Mouse (Mus musculus): ENCODE measurements around the gene Cmip. TPM values are rescaled to one million over a fixed set of nuclear protein-coding genes. Genes with fewer than 3 reads are reported as not detected.

Cmip gene
- polyA plus RNA-seq, 1 experiment from 2014 or later: 10.5 TPM

DNA sequence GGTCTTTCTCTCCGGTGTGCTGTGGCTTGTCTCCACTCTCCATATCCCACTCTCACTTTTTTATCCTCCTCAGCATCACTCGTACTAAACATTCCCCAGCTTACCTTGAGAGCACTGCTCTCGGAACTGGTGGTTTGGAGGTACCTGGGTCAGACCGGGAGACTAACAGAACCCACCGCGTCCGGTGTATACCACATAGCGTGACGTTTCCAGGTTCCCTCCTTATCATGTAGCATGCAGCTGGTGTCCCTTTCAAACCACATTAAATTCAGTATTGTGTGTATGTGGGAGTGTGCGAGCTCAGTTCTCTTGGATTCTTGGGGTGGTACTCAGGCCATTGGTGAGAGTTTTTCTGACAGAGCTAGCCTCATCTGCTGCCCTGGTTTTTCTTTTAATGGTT, 21.4 kb downstream of the Cmip start:
- 86% methylated on average over 10 of the region's 10 CpGs for WGBS
- Histone ChIP-seq H3K9ac (no peak overlapping the region), H3K4me2 (no peak overlapping the region), H3K36me3 (0 out of 2 replicates have a peak, but pooled peaks cover 4% of the 10 kb centered on the region), H3K4me1 (replicated peaks) (peaks cover 39% of the 10 kb centered on the region), H3K27ac (ENCODE audit: poor library complexity, severe bottlenecking) (no peak overlapping the region), H3K9me3 (replicated peaks) (no peaks in the 10 kb centered on the region), H3K4me3 (no peak overlapping the region), H3K27me3 (replicated peaks) (no peaks in the 10 kb centered on the region)
- ATAC-seq (ENCODE audit: insufficient number of reproducible peaks, low FRiP score): no peak

DNA sequence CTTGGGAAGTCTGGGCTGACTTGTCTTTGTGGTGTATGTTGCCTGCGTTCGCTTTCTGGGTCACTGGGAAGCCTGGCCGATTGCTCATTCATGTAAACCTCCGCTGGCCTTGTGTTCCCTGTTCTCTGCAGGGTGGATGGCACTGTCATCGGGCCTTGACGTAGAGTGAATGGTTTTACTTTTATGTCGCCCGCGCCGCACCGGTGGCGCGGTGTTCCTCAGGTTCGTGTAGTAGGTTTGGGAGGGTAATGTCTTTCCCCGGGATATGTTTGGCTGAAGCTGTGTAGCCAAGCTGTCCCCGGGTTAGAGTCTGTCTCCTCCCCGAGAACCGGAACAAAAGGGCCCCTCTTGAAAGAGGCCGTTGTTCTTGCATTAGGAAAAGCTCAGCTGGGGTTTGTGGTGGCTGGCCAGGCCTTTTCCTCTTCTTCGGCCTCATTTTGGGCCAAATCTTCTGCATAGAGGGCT, 21.8 kb downstream of the Cmip start:
- ATAC-seq (ENCODE audit: insufficient number of reproducible peaks, low FRiP score): no peak
- H3K9ac ChIP-seq: no peak overlapping the region
- H3K4me1 ChIP-seq (replicated peaks): peaks cover 43% of the 10 kb centered on the region
- H3K9me3 ChIP-seq (replicated peaks): no peaks in the 10 kb centered on the region
- no peak overlapping the region for H3K4me2 ChIP-seq
- no peak overlapping the region for H3K4me3 ChIP-seq
- 85% methylated on average over 20 of the region's 20 CpGs for WGBS
- 0 out of 2 replicates have a peak, but pooled peaks cover 4% of the 10 kb centered on the region for H3K36me3 ChIP-seq
- H3K27me3 ChIP-seq (replicated peaks): no peaks in the 10 kb centered on the region
- peak overlapping the region; percentile 15; the same call in 1 of the 2 replicates for H3K27ac ChIP-seq (ENCODE audit: poor library complexity, severe bottlenecking)

DNA sequence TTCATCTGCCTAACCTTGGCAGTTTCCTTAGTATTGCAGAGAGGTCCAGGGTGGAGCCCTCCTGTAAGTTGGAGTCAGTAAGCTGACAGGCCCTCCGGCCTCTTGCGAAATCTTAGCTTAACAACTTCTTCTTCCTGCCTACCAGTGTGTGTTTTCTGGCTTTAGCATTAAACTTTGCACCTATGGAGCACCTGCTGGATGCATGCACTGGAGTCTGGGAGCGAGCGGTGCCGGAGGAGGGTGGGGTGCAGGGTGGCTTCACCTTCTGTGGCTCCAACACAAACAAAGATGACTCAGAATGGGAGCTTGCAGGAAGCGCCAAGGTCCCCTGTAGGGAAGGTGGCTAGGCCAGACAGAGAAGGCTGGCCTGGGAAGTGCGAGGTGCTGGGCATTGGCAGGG, 23.6 kb downstream of the Cmip start:
- Histone ChIP-seq H3K27ac (ENCODE audit: poor library complexity, severe bottlenecking) (no peak overlapping the region), H3K9me3 (replicated peaks) (no peaks in the 10 kb centered on the region), H3K36me3 (peaks cover 4% of the 10 kb centered on the region; the same call in 1 of the 2 replicates), H3K27me3 (replicated peaks) (no peaks in the 10 kb centered on the region), H3K4me2 (no peak overlapping the region), H3K4me1 (replicated peaks) (peaks cover 43% of the 10 kb centered on the region), H3K9ac (no peak overlapping the region), H3K4me3 (no peak overlapping the region)
- ATAC-seq (ENCODE audit: insufficient number of reproducible peaks, low FRiP score): no peak
- 79% methylated on average over 7 of the region's 7 CpGs for WGBS

DNA sequence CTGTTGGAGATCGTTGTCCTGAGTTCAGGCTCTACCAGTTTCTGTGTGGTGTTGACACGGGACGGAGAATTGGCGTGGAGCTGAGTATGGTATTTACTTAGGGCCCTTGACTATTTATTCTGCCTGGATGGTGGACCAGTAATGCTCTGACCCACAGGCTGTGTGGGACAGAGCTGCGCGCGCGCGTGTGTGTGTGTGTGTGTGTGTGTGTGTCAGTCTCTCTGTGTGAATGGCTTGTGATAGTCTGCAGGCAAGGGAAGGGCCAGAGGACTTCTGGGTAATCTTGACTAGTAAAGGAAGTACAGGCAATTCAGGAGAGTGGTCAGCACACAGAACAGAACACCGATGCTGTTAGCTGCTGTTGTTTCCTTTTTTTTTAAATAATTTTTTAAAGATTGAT, 24.8 kb downstream of the Cmip start:
- Histone ChIP-seq H3K9ac (no peak overlapping the region), H3K27me3 (replicated peaks) (no peaks in the 10 kb centered on the region), H3K4me1 (replicated peaks) (peaks cover 43% of the 10 kb centered on the region), H3K9me3 (replicated peaks) (no peaks in the 10 kb centered on the region; the same call in 1 of the 2 replicates), H3K27ac (ENCODE audit: poor library complexity, severe bottlenecking) (peak overlapping the region; percentile 53), H3K4me2 (no peak overlapping the region), H3K36me3 (peaks cover 12% of the 10 kb centered on the region), H3K4me3 (no peak overlapping the region)
- WGBS: 85% methylated on average over 10 of the region's 10 CpGs
- no peak for ATAC-seq (ENCODE audit: insufficient number of reproducible peaks, low FRiP score)

DNA sequence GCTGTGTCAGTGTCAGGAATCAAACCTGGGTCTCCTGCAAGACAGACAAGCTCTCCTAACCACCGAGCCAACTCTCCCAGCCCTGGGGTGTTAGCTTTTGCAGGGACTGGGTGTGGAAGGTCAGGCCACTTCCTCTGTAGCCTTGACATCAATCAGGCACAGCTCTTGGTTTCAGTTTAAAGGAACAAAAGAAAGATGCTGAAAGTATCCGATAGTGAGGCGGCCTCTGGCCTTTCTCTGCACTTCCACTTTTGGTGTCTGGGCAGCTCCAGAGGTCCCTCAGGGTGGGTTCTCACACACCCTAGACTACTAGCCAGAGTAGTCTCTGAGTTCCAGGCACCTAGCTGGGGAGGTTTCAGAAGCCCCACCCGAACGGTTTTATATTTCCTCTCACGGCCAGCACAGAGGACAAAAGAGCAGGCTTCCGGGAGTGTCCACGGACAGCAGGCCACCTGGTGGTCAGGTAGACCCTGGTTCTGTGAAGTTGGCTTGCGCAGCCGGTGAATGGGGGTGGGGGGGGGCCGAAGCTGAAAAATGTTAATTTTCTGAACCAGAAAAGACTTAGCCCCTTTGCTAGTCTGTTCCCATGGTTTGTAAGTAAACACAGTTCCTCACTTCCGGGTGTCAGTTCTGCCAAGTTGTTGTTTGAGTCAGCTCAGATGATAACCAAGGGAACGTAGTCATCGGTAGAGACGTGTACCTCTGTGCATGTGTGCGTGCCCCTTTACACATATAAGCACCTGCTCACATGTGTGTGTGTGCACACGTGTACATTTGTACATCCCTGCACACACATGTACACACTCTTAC, 25.5 kb downstream of the Cmip start:
- ATAC-seq (ENCODE audit: insufficient number of reproducible peaks, low FRiP score): no peak
- Histone ChIP-seq H3K36me3 (peaks cover 12% of the 10 kb centered on the region), H3K4me3 (no peak overlapping the region), H3K9ac (no peak overlapping the region), H3K4me1 (replicated peaks) (peaks cover 43% of the 10 kb centered on the region), H3K27me3 (replicated peaks) (no peaks in the 10 kb centered on the region), H3K4me2 (peak overlapping the region; percentile 30), H3K9me3 (replicated peaks) (no peaks in the 10 kb centered on the region; the same call in 1 of the 2 replicates), H3K27ac (ENCODE audit: poor library complexity, severe bottlenecking) (peak overlapping the region; percentile 53; the same call in 1 of the 2 replicates)
- WGBS: 59% methylated on average over 17 of the region's 17 CpGs

DNA sequence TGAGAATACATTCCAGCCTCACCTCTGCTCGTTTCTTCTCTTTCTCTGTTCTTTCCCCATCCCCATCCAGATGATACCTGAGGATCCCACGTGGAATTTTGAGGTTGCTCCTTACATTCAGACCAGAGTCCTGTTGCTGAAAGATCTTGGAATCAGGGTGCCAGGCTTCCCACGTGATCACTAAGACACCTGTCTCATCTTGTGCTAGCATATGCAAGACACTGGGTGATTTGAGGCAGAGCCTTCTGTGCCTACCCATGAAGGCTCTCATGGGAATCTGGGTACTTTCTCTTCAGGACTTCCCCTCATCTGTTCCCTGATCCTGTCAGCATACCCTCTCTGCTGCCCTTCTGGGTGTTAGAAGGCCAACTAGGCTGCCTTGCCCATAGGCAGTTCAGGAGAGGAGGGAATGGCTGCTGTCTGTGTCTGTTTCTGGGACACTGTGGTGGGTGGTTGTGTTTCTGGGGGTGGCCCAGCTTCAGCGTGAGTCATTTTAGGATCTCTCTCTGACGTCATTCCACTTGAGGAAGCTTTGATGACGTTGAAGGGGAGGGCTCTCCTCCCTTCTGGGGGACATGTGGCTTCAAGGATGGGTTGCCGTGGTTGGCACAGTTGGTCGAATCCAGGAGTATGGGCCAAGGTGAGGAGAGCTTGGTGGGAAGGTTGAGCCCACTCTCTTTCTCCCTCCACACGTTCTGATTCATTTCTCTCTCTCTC, 28.1 kb downstream of the Cmip start:
- Histone ChIP-seq H3K9me3 (replicated peaks) (no peaks in the 10 kb centered on the region; the same call in 1 of the 2 replicates), H3K4me3 (no peak overlapping the region), H3K4me1 (replicated peaks) (peaks cover 40% of the 10 kb centered on the region), H3K27me3 (replicated peaks) (no peaks in the 10 kb centered on the region), H3K9ac (no peak overlapping the region), H3K36me3 (peaks cover 12% of the 10 kb centered on the region), H3K4me2 (no peak overlapping the region), H3K27ac (ENCODE audit: poor library complexity, severe bottlenecking) (no peak overlapping the region)
- 82% methylated on average over 9 of the region's 9 CpGs for WGBS
- no peak for ATAC-seq (ENCODE audit: insufficient number of reproducible peaks, low FRiP score)

DNA sequence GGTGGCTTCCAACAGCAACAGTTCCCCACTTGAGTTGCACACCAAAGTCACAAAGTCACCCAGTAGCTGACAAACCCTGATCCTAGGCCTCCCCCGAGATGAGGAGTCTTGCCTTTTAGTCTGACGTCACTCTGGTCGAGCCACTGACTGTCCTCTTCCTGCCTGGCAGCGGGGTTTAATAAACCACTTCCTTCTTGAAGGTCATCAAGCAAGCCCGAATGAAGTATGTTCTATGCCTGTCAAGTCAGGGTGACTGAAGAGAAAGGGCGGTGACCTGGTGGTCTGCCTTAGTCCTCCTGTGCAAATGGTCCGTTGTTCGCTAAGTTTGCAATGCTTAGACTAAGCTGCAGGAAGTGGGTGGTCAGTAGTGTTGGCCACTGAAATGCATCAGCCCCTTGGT, 31.1 kb downstream of the Cmip start:
- ATAC-seq (ENCODE audit: insufficient number of reproducible peaks, low FRiP score): no peak
- no peak overlapping the region for H3K27ac ChIP-seq (ENCODE audit: poor library complexity, severe bottlenecking)
- 69% methylated on average over 8 of the region's 8 CpGs for WGBS
- H3K9me3 ChIP-seq (replicated peaks): no peaks in the 10 kb centered on the region; the same call in 1 of the 2 replicates
- H3K27me3 ChIP-seq (replicated peaks): no peaks in the 10 kb centered on the region
- H3K4me1 ChIP-seq (replicated peaks): peaks cover 34% of the 10 kb centered on the region
- H3K9ac ChIP-seq: no peak overlapping the region
- H3K36me3 ChIP-seq: peaks cover 12% of the 10 kb centered on the region
- H3K4me2 ChIP-seq: no peak overlapping the region
- H3K4me3 ChIP-seq: no peak overlapping the region

DNA sequence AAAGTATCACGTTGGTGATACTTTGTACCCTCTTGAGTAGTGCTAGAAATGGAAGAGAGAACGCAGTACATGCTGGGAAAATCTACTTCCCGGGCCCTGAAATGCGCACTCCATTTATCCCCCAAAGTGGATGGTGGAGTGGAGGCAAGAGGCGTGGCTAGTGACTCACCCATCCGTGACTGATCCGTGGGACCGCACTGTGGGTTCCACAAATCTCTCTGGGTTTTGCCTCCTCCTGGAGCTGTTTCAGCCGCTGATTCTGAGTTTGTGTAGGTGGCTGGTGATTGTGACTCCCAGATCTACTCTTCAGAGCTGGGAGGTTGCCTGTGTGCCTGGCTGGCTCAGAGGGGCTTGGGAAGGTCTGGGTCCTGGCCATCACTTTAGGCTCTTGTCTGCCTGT, 32.2 kb downstream of the Cmip start:
- WGBS: 83% methylated on average over 9 of the region's 9 CpGs
- Histone ChIP-seq H3K4me1 (replicated peaks) (peaks cover 36% of the 10 kb centered on the region), H3K4me2 (no peak overlapping the region), H3K9ac (no peak overlapping the region), H3K9me3 (replicated peaks) (no peaks in the 10 kb centered on the region; the same call in 1 of the 2 replicates), H3K4me3 (no peak overlapping the region), H3K27me3 (replicated peaks) (no peaks in the 10 kb centered on the region), H3K27ac (ENCODE audit: poor library complexity, severe bottlenecking) (no peak overlapping the region), H3K36me3 (peaks cover 12% of the 10 kb centered on the region)
- ATAC-seq (ENCODE audit: insufficient number of reproducible peaks, low FRiP score): no peak

DNA sequence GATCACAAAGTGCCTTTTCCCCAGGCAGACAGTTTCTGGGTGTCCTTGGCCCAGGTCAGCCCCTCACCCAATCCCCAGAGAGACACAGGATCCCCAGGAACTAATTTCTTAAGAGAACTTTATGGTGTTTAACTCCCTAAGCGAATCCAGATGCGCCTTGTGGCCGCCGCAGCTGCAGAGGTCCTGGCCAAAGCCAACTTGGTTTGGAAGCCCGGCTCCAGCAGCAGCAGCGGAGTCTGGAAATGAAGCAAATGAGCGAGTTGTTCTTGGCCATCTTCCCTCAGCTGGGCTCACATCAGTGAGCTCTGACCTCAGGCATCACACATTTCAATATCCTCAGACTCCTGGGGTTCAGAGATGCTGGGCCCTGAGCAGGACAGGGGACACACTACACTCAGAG, 33.6 kb downstream of the Cmip start:
- ATAC-seq (ENCODE audit: insufficient number of reproducible peaks, low FRiP score): no peak
- Histone ChIP-seq H3K9ac (no peak overlapping the region), H3K4me2 (no peak overlapping the region), H3K9me3 (replicated peaks) (no peaks in the 10 kb centered on the region; the same call in 1 of the 2 replicates), H3K27ac (ENCODE audit: poor library complexity, severe bottlenecking) (no peak overlapping the region), H3K4me3 (no peak overlapping the region), H3K36me3 (peaks cover 8% of the 10 kb centered on the region), H3K27me3 (replicated peaks) (no peaks in the 10 kb centered on the region), H3K4me1 (replicated peaks) (peaks cover 46% of the 10 kb centered on the region)
- 79% methylated on average over 7 of the region's 7 CpGs for WGBS

DNA sequence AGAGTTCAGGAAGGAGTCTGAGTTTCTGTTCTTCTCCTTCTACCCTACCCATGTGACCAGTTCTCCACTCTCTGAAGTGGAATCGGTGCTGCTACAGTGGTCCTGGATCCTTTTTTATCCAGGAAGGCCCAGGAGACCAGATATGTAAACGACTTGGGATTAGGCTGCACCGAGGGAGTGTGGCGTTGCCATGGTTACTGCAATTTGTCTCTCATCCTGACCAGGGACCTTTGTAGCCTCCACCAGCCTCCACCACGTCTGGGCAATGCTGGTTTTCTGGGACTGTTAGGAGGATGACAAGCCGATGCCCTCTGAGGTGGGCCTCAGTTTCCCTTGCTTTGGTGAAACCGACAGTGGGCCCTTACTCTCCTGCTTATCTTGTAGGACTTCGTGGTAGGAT, 35.4 kb downstream of the Cmip start:
- no peak overlapping the region for H3K4me3 ChIP-seq
- H3K4me1 ChIP-seq (replicated peaks): peaks cover 49% of the 10 kb centered on the region
- no peak overlapping the region for H3K4me2 ChIP-seq
- H3K9me3 ChIP-seq (replicated peaks): no peaks in the 10 kb centered on the region
- H3K36me3 ChIP-seq: no peaks in the 10 kb centered on the region
- 45% methylated on average over 8 of the region's 8 CpGs for WGBS
- H3K27ac ChIP-seq (ENCODE audit: poor library complexity, severe bottlenecking): no peak overlapping the region
- no peak for ATAC-seq (ENCODE audit: insufficient number of reproducible peaks, low FRiP score)
- H3K27me3 ChIP-seq (replicated peaks): no peaks in the 10 kb centered on the region
- H3K9ac ChIP-seq: no peak overlapping the region

DNA sequence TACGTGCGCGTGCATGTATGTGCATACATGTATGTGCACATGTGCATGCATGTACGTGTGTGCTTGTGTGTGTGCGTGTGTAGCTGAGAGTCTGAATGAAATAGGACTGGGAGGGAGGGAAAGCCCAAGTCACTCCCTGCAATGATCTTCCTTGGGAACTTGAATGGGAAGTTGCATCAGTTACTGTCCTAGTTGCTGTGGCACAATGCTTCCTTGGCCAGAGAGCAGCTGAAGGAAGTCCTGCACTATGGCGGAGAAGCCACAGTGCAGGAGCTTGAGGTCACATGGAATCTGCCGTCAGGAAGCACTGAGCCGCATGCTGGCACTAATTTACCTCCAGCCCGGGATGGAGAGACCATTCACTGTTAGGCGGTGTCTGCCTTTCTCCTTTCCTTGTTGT, 37.9 kb downstream of the Cmip start:
- WGBS: 83% methylated on average over 10 of the region's 10 CpGs
- H3K36me3 ChIP-seq: no peaks in the 10 kb centered on the region
- no peak for ATAC-seq (ENCODE audit: insufficient number of reproducible peaks, low FRiP score)
- peaks cover 65% of the 10 kb centered on the region for H3K4me1 ChIP-seq (replicated peaks)
- no peak overlapping the region for H3K4me2 ChIP-seq
- no peaks in the 10 kb centered on the region for H3K9me3 ChIP-seq (replicated peaks)
- H3K4me3 ChIP-seq: no peak overlapping the region
- H3K27ac ChIP-seq (ENCODE audit: poor library complexity, severe bottlenecking): no peak overlapping the region
- no peak overlapping the region for H3K9ac ChIP-seq
- no peaks in the 10 kb centered on the region for H3K27me3 ChIP-seq (replicated peaks)

Data from heart, embryonic 12.5 days (tissue).